Mouse (Mus musculus) heart, postnatal 0 days (tissue): Measurements from ENCODE around the gene Tent5a. TPM values are rescaled to one million over a fixed set of nuclear protein-coding genes. Genes with fewer than 3 reads are reported as not detected.

ENCODE experiments used
- ATAC-seq: fragments of 200-750 bp; cut with Nextera tagmentation; 2 replicates; pipeline ENCODE4 v1.8.0; 2017; ENCODE audit warnings: low read depth, moderate number of reproducible peaks, moderate library complexity; ENCODE audit not compliant: insufficient read depth
- DNase-seq: peaks from one replicate; pipeline ENCODE4 v3.0.0-alpha.2; 2016; ENCODE audit warnings: low spot score
- H3K27ac ChIP-seq: fragments of 300-500 bp; sonication (generic); 2 replicates; pipeline ENCODE4 v1.5.1; 2014; ENCODE audit warnings: low read depth, mild to moderate bottlenecking
- H3K27me3 ChIP-seq: fragments of 300-500 bp; sonication (generic); 2 replicates; pipeline ENCODE4 v1.6.1; 2014; ENCODE audit warnings: low read length, mixed read lengths; ENCODE audit not compliant: control insufficient read depth, insufficient read depth
- H3K36me3 ChIP-seq: fragments of 300-500 bp; sonication (generic); replicated peaks from 2 replicates; pipeline ENCODE4 v1.6.1; 2014; ENCODE audit warnings: low read length, mixed read lengths; ENCODE audit not compliant: control insufficient read depth, insufficient read depth
- H3K4me1 ChIP-seq: fragments of 300-500 bp; sonication (generic); 2 replicates; pipeline ENCODE4 v1.6.1; 2014; ENCODE audit warnings: antibody characterized with exemption; ENCODE audit not compliant: control insufficient read depth, insufficient read depth
- H3K4me2 ChIP-seq: fragments of 300-500 bp; sonication (generic); 2 replicates; pipeline ENCODE4 v1.6.1; 2014; ENCODE audit warnings: low read depth, mild to moderate bottlenecking, low read length, moderate library complexity
- H3K4me3 ChIP-seq: fragments of 300-500 bp; sonication (generic); 2 replicates; pipeline ENCODE4 v1.5.1; 2014; ENCODE audit warnings: low read depth, low read length
- H3K9ac ChIP-seq: fragments of 300-500 bp; sonication (generic); replicated peaks from 2 replicates; pipeline ENCODE4 v1.6.1; 2014; ENCODE audit warnings: low read depth, low read length, mixed read lengths
- H3K9me3 ChIP-seq: fragments of 300-500 bp; sonication (generic); replicated peaks from 2 replicates; pipeline ENCODE4 v1.6.1; 2016; ENCODE audit warnings: low read length; ENCODE audit not compliant: control insufficient read depth
- CTCF ChIP-seq: IDR thresholded peaks from 2 replicates; pipeline ENCODE4 v1.5.1; 2016; ENCODE audit warnings: antibody characterized with exemption, control low read depth, low read depth
- EP300 ChIP-seq: IDR thresholded peaks from 2 replicates; pipeline ENCODE4 v1.6.1; 2016; ENCODE audit warnings: antibody characterized with exemption, low read depth
- WGBS: fragments of 180-500 bp; shearing (Covaris S2); extraction: QIAGEN DNeasy Blood & Tissue Kit; methylation state at CpG from one replicate; pipeline ENCODE4 v1.1.7; 2014; 5-methylcytosine and 5-hydroxymethylcytosine counted together
- polyA plus RNA-seq: library from polyadenylated mRNA; unstranded; fragments of >200 nt; fragmentation: Nextera tagmentation; extraction: Ambion mirVana; gene quantifications from 2 replicates; pipeline ENCODE4 v1.2.1, GENCODE M21; 2015
- total RNA-seq: library from RNA; depleted of rRNA; stranded (reverse); fragments of >200 nt; gene quantifications from 2 replicates; pipeline ENCODE4 v1.2.3, GENCODE M21; 2014; ENCODE audit warnings: low replicate concordance

Gene Tent5a
- total and polyA plus RNA-seq, 2 experiments from 2014 or later: 6.6 to 8.8 TPM

DNA sequence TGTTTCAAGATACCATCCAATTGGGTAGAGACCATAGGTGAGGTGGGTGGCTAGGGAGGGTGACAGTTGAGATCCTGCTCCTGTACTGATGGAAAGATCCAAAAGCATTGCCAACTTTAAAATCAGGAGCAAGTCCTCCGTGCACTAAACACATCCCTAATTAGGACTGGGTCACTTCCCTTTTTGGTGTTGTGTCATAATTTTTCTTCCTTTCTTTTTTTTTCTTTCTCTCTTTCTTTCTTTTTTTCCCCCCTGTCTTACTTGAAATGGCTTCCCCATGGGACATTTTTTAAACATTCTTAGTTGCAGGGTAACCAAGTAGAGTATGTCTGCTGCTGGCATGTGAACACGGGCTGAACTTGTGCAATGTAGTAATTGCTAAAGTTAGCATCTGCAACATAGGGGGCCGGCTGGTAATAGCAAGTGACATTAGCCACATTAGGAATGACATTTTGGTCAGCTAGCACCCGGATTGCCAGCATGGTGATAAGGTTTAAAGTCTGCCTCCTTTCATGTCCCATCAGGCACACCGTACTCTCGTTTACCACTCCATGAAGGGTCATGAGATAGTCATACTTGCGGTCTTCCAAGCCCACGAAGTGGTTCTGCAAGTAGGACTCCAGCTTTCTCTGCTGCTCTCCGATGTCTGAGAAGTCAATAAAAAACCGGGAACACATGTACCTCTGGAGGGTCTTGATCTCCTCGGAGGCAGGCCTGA lies 2.8 kb downstream of the Tent5a start:
- DNase-seq: peak; percentile 78
- Histone ChIP-seq H3K27ac (peak overlapping the region; percentile 94), H3K4me2 (peak overlapping the region; percentile 86), H3K4me3 (peak overlapping the region; percentile 84), H3K36me3 (0 out of 2 replicates have a peak, but pooled peaks cover 4% of the 10 kb centered on the region), H3K27me3 (no peaks in the 10 kb centered on the region), H3K9me3 (no peaks in the 10 kb centered on the region), H3K4me1 (peaks cover 9% of the 10 kb centered on the region), H3K9ac (peak overlapping the region; percentile 73)
- TF ChIP-seq CTCF (no peak), EP300 (peak; percentile 46; the same call in 1 of the 2 replicates)
- 34% methylated on average over 11 of the region's 11 CpGs for WGBS
- peak; percentile 31 for ATAC-seq

DNA sequence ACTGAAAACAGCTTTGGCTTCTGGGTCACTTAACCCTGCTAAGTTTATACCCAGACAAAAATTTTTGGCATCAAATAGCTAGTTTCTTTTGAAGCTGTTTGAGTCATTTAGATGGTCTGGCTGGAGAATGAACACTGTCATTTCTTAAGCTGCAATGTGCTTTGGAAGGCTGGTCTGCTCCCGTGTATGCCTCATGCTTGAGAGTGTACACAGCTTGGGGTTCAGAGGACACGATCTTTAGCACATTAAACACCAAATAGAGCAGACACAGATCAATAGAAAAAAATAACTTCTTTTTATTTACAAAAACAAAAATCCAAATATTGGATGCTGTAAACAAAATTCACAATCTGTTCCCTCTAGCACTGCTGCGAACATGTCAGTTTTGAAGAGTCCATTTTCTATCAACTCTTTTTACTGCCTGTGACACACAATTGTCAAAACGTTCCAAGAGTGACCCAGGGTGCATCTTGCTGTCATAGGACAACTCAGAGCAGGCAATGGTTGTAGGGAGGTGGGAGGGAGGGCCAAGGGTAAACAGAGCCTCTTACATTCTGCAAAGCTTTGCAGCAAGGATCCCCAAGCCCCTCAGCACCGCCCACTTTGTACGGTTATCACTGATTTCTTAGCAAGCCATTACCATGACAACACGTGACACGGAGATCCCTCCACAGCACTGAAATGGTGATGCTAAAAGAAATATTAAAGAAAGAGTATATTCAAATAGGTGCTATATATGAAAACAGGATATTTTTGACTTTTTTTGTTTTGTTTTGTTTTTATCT lies 6.8 kb downstream of the Tent5a start:
- no peak for ATAC-seq
- no peak for DNase-seq
- Histone ChIP-seq H3K27ac (no peak overlapping the region), H3K27me3 (no peaks in the 10 kb centered on the region), H3K36me3 (0 out of 2 replicates have a peak, but pooled peaks cover 4% of the 10 kb centered on the region), H3K4me2 (no peak overlapping the region), H3K9ac (no peak overlapping the region), H3K9me3 (no peaks in the 10 kb centered on the region), H3K4me1 (peaks cover 9% of the 10 kb centered on the region), H3K4me3 (no peak overlapping the region)
- TF ChIP-seq EP300 (no peak), CTCF (no peak)
- 69% methylated on average over 8 of the region's 8 CpGs for WGBS

DNA sequence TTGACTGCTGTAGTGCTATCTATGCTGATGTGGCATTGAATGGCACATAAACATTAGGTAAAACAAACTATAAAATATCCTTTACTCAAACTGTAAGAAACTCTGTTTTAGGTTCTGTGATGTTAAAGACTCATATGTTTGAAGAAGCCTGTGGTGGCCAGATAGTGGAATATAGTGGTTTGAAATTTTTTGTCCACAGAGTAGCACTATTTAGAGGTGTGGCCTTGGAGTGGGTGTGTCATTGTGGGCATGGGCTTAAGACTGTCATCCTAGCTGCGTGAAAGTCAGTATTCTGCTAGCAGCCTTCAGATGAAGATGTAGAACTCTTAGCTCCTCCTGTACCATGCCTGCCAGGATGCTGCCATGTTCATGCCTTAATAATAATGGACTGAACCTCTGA lies 11.0 kb downstream of the Tent5a start:
- Histone ChIP-seq H3K27ac (no peak overlapping the region), H3K4me3 (no peak overlapping the region), H3K36me3 (no peaks in the 10 kb centered on the region), H3K4me2 (no peak overlapping the region), H3K9me3 (no peaks in the 10 kb centered on the region), H3K4me1 (no peaks in the 10 kb centered on the region), H3K9ac (no peak overlapping the region), H3K27me3 (no peaks in the 10 kb centered on the region)
- ATAC-seq (no peak), DNase-seq (no peak)
- 58% methylated on average over 1 of the region's 1 CpGs for WGBS
- TF ChIP-seq CTCF (no peak), EP300 (no peak)

DNA sequence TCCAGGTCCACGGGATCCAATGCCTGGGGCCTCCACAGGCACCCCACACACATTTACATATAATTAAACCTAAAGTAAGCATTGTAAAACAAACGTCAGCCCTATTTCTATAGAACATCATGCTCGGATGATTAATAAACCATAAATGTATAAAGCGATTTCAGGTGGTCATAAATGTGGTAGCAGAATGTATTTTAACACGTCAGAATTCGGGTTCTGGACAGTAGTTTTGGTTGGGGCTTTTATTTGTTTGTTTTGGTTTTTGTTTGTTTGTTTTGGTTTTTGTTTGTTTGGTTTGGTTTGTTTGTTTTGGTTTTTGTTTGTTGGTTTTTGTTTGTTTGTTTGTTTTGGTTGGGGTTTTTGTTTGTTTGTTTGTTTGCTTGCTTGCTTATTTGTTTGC lies 14.7 kb downstream of the Tent5a start, which contains the start of gene Gm11114:
Gene Gm11114, plus strand, starts transcription at position 301 of the 400 bp plus-strand sequence.
- Histone ChIP-seq H3K36me3 (no peaks in the 10 kb centered on the region), H3K9ac (no peak within 1 kb of the TSS), H3K9me3 (no peaks in the 10 kb centered on the region), H3K27me3 (no peaks in the 10 kb centered on the region), H3K4me2 (no peak within 1 kb of the TSS), H3K4me3 (no peak within 1 kb of the TSS), H3K27ac (no peak within 1 kb of the TSS), H3K4me1 (no peaks in the 10 kb centered on the region)
- no peak for DNase-seq
- no peak for TF ChIP-seq EP300
- no peak for TF ChIP-seq CTCF
- WGBS: 81% methylated on average over 6 of the region's 6 CpGs
- no peak for ATAC-seq

DNA sequence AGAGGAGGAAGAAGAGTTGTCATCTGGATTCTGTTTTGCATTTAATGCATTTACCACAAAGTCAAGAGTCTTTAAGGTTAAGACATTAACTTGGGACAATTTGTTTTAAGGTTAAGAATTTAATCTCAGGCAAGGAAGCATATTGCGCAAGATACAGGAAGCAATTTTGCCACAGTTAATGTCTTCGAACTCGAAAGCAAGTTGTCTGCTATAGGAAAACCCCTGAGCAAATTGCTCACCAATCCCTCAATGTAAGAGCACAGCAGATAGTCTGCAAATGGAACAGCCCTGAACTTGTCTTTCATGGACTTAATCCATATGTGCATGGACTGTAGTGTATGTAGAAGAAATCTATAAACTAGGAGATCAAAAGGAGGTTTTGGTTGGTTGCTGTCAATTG lies 23.8 kb downstream of the Tent5a start:
- TF ChIP-seq CTCF: no peak
- no peak for TF ChIP-seq EP300

More for the DNA sequence above, 23.8 kb downstream of the Tent5a start:
- Histone ChIP-seq H3K4me2 (no peak overlapping the region), H3K4me1 (no peaks in the 10 kb centered on the region), H3K9ac (no peak overlapping the region), H3K4me3 (no peak overlapping the region), H3K9me3 (no peaks in the 10 kb centered on the region), H3K27ac (no peak overlapping the region), H3K27me3 (no peaks in the 10 kb centered on the region), H3K36me3 (no peaks in the 10 kb centered on the region)
- DNase-seq (no peak), ATAC-seq (no peak)
- 83% methylated on average over 3 of the region's 3 CpGs for WGBS
